Mouse (Mus musculus) G1E-ER4 (cell line): Measurements from ENCODE around the gene Dctpp1. TPM values are rescaled to one million over a fixed set of nuclear protein-coding genes. Genes with fewer than 3 reads are reported as not detected.

Experiments
- GATA1 ChIP-seq: IDR thresholded peaks from one replicate; pipeline ENCODE4 v1.8.0; 2012; ENCODE audit warnings: low read length, inconsistent platforms
- polyA plus RNA-seq: library from polyadenylated mRNA; stranded (reverse); fragments of >175 nt; gene quantifications from 2 replicates; pipeline ENCODE4 v1.2.3, GENCODE M21; 2012

The Dctpp1 gene
- polyA plus RNA-seq, 1 experiment = 108 TPM

GRCm38 (mm10) chr7:127209851-127210250 lies 50.7 kb downstream of the Dctpp1 start:
- no peak for TF ChIP-seq GATA1

DNA sequence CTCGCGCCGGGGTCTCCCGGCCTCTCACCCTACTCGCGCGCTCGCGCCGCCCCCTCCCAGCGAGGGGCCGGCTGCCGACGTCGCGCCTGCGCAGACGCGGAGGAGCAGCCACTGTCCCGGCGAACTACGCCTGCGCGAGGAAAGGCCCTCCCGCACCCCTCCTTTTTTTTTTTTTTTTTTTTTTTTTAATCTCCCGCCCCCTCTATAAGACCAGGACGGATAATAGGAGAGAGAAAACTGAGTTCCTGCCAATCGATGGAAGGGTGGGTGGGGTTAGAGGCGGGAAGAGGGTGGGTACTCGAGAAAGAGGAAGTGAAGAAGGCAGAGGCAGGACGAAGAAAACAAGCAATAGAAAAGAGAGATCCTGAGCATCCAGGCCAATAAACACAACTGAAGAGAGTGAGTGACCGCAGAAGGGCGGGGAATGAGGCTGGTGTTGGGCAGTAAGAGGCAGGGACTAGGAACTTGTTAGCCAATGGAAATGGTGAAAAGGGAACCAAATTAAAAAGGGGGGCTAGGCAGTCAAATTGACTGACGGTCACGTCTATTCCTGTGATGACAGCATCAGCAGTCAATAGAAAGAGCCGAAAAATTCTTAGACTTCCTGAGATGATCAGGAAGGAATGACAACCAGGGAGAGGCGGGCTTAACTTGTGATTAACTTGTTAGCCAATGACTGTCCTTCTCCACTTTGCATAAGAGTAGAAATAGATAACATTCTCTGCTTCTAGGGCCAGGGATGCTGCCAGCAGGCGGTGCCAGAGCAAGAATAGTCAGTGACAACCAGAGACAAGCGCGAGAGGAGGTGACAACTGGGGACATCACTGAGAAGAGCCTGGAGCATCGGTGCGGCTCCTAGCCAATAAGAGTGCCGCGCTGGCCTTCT lies 51.7 kb downstream of the Dctpp1 start, which contains the start of gene Mylpf:
TSS of gene Mylpf (plus strand) at position 338 of the 886 bp plus-strand sequence.
- TF ChIP-seq GATA1 = no peak

DNA sequence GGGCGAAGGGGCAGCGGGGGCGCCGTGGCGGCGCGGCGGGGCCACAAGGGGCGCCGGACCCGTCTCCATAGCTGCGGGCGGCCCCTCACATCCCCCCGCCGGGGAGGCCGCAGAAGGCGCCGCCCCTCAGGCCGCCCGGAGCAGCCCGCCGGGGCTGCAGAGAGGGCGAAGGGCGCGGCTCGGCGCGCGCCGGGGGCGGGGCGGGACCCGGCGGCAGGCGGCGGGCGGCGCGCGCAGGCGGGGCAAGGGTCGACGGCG lies 52.3 kb downstream of the Dctpp1 start, which contains the start of gene Tbc1d10b:
TSS of gene Tbc1d10b (minus strand) at position 174 of the 258 bp plus-strand sequence.
- TF ChIP-seq GATA1 = no peak

- TF ChIP-seq GATA1 = no peak
These were observed 52.9 kb downstream of the Dctpp1 start for GRCm38 (mm10) chr7:127207374-127208294.

Other genes with a start within 250 kb of the Dctpp1 start
- gene Mvp, start 246.1 kb downstream of the Dctpp1 start, polyA plus RNA-seq = 18.3 and 22.4 TPM in 2 replicates
- 4.9 and 12.5 TPM in 2 replicates for gene Pagr1b, start 244.2 kb downstream of the Dctpp1 start, polyA plus RNA-seq
- gene Pagr1a, start 243.4 kb downstream of the Dctpp1 start, polyA plus RNA-seq = 31.1 and 76.8 TPM in 2 replicates
- gene Gm42742, start 239.6 kb downstream of the Dctpp1 start, polyA plus RNA-seq = 145 and 228 TPM in 2 replicates
- 0.53 and 1.9 TPM in 2 replicates for gene Prrt2, start 239.5 kb downstream of the Dctpp1 start, polyA plus RNA-seq
- 820 and 1,081 TPM in 2 replicates for gene Maz, start 233.7 kb downstream of the Dctpp1 start, polyA plus RNA-seq
- gene Kif22, start 218.2 kb downstream of the Dctpp1 start, polyA plus RNA-seq = 45.3 and 56.9 TPM in 2 replicates
- gene Zg16, start 173.4 kb downstream of the Dctpp1 start, polyA plus RNA-seq = not detected in 2 replicates
- 197 and 223 TPM in 2 replicates for gene AI467606, start 169.3 kb downstream of the Dctpp1 start, polyA plus RNA-seq
- 0.98 and 2.0 TPM in 2 replicates for gene Qprt, start 138.5 kb downstream of the Dctpp1 start, polyA plus RNA-seq
- gene Spn, start 122.9 kb downstream of the Dctpp1 start, polyA plus RNA-seq = 104 and 107 TPM in 2 replicates
- gene Cd2bp2, start 64.7 kb downstream of the Dctpp1 start, polyA plus RNA-seq = 81.2 and 81.3 TPM in 2 replicates
- gene Tbc1d10b, start 52.2 kb downstream of the Dctpp1 start, polyA plus RNA-seq = 58.8 and 62.5 TPM in 2 replicates
- 1.2 and 4.3 TPM in 2 replicates for gene Mylpf, start 51.8 kb downstream of the Dctpp1 start, polyA plus RNA-seq
- 37.7 and 38.1 TPM in 2 replicates for gene Zfp553, start 27.6 kb downstream of the Dctpp1 start, polyA plus RNA-seq
- gene Sept1, start 27.6 kb downstream of the Dctpp1 start, polyA plus RNA-seq = 151 and 170 TPM in 2 replicates
- 86.6 and 115 TPM in 2 replicates for gene Zfp771, start 16.4 kb downstream of the Dctpp1 start, polyA plus RNA-seq
- 68.0 and 94.5 TPM in 2 replicates for gene Sephs2, start 13.3 kb upstream of the Dctpp1 start, polyA plus RNA-seq
- gene Itgal, start 35.6 kb upstream of the Dctpp1 start, polyA plus RNA-seq = 16.4 and 20.0 TPM in 2 replicates
- gene Zfp768, start 84.9 kb upstream of the Dctpp1 start, polyA plus RNA-seq = 28.1 and 30.7 TPM in 2 replicates
- gene Zfp747, start 115.3 kb upstream of the Dctpp1 start, polyA plus RNA-seq = 4.3 TPM in 2 replicates
- gene 9130019O22Rik, start 126.5 kb upstream of the Dctpp1 start, polyA plus RNA-seq = 1.1 and 1.4 TPM in 2 replicates
- gene E430018J23Rik, start 132.9 kb upstream of the Dctpp1 start, polyA plus RNA-seq = 7.2 and 9.7 TPM in 2 replicates
- 0.25 and 0.35 TPM in 2 replicates for gene Zfp764, start 146.1 kb upstream of the Dctpp1 start, polyA plus RNA-seq
- 12.7 and 18.3 TPM in 2 replicates for gene Zfp688, start 161.4 kb upstream of the Dctpp1 start, polyA plus RNA-seq
- gene Zfp689, start 188.4 kb upstream of the Dctpp1 start, polyA plus RNA-seq = 15.2 and 16.3 TPM in 2 replicates
- gene Prr14, start 198.9 kb upstream of the Dctpp1 start, polyA plus RNA-seq = 62.8 and 67.0 TPM in 2 replicates
- 545 and 623 TPM in 2 replicates for gene Fbrs, start 218.5 kb upstream of the Dctpp1 start, polyA plus RNA-seq